Mouse (Mus musculus) testis, postnatal 14 days (tissue): ENCODE measurements at regions not wholly inside any gene's neighbourhood (a gene's known extent, or its start where the extent isn't known, plus 50 kb on each side); places are given as distances from the start of the nearest gene placed in this dataset.

ENCODE experiments used
- DNase-seq: peaks from one replicate; pipeline ENCODE4 v3.0.0; 2021; ENCODE audit warnings: low spot score

DNA sequence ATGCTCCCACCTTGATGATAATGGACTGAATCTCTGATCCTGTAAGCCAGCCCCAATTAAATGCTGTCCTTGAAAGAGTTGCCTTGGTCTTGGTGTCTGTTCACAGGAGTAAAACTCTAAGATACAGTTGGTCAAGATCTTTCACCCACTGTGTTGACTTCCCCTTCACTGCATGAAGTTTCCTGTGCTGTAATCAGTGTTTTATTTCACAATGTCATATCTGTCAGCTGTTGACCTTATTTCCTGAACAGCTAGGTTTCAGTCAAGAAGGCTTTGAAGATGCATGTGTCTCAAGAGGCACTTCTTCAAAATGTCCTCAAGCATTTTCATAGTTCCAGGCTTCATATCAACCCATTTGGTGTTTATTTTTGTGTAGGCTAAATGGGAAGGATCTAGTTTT lies 597.3 kb upstream of the Fam92a start:
- no peak for DNase-seq

DNA sequence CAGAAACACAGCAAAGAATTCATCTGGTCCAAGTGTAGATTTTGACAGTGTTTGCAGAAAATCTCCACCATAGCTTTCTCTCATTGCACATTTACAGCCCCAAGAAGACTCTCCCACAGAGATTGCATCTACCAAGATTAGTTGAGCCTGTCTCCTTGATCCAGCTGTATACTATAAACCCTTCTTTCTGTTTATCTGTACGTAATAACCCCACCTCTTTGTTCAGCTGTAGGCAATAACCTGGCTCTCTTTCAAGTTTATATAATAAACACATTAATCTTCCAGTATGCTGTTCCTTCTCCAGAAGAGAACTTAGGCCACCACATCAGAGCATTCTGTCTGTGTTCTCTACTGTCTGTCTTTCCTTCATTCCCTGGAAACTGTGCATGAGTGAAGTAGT lies 594.9 kb upstream of the Fam92a start:
- no peak for DNase-seq

DNA sequence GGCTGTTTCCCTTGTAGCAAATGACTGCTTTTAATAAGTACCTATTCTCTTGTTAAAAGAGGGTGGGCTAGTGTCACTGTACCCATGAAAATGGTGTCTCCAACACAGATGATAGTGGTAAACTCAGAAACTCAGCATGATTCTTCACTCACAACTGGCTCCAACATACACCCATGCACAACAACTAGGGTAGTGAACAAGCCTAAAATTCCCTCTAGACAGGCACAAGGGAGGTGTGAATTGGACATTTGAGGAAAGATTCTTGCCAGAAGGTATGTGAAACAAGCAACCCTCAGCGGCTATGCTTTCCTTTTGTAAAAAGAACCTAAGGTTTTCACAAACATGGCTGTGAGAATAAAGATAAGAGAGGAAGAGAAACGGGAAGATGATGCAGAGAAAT lies 579.0 kb upstream of the Fam92a start:
- no peak for DNase-seq

DNA sequence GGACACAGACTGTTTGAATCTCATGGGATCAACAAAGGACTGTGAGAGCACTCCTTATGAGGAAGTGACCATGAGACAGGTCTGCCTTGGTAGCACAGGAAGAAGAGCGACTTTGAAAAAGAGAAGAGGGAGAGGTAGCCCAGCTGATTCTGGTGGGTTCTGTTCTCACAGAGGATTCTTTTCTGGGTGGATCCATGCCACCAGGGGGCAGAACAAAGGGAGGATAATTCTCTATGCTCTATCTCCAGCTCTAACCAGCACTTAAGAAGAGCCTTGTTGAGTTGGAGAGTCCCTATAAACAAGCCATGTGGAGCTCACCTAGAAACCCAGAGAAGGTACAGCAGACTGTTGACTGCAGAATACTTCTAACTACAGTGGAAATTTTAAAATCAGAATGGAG lies 578.1 kb upstream of the Fam92a start:
- DNase-seq: no peak

DNA sequence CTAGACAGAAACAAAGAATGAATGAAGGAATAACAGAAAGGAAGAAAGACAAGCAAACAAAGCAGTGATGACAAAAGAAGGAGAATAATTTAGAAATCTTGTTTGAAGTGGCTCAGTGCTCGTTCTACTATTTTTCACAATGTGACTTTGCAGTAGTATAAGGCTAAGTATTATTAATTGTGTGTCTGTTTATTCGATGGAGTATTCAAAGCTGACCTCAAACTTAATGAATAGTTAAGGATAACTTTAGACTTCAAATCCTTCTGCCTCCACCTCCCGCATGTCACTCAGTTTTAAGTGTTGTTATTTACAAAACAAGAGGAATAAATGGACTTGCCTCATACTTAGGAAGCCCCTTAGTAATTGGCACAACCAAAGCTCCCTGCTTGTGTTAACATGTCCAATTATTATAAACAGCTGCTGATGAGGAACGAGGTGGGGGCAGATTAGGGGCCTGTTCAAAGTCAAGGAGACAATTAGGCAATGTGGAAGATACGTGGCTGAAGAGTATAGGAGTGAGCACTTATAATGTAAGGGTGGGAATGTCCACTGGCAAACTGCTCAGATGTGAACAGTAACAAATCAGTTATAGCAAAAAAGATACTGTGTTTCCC lies 572.0 kb upstream of the Fam92a start:
- DNase-seq: no peak

DNA sequence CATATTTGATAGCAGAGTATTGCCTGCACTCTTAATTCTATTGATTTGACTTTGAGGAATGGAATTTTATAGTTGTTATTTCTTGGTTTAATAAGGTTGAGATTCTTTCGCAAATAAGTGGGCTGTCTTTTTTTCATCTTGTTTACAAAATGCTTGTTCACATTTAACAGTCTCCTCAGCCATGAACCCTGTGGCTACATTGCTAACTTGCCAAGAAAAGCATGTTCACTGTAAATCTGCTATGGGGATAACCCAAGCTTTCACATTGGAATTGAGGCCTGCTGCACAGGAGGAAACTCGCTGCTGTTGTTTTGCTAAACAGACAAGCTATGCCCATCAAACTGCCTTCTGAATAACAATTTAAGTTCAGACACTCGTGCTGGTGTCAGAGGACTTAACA lies 564.6 kb upstream of the Fam92a start:
- DNase-seq: no peak

DNA sequence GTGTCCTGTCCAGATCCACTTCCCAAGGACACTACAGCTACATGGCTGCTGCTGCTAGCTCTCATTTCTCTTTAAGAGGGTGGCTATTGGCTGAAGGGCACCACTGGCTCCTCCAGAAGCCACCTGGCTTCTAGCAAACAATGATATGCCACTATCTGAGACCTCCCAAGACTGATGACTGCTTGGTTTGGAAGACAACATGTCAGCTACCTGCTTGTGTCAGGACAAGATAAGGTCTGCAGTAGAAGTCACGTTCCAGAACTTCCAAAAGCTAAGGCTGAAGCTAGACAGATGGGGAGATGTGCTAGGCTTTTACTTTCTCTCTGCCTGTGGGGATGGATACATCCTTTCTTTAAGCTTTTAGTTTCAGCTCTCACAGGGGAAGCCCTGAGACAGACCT lies 528.4 kb upstream of the Fam92a start:
- DNase-seq: no peak

DNA sequence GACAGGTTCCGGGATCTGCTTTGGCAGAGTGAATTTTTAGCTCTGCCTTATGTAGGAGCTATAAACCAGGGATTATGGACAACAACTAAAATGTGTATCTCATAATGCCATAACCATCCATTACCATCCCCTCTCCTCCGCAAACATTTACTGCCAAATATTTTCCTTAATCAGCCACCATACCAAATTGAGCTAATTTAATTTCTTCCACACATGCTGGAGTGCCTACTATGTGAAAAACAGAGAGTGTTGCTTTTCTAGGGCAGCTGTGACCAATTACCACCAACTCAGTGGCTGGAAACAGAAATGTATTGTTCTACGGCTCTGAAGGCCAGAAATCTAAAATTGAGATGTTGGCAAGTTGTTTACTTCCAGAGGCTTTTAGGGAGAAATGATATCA lies 506.0 kb upstream of the Fam92a start:
- DNase-seq: no peak

DNA sequence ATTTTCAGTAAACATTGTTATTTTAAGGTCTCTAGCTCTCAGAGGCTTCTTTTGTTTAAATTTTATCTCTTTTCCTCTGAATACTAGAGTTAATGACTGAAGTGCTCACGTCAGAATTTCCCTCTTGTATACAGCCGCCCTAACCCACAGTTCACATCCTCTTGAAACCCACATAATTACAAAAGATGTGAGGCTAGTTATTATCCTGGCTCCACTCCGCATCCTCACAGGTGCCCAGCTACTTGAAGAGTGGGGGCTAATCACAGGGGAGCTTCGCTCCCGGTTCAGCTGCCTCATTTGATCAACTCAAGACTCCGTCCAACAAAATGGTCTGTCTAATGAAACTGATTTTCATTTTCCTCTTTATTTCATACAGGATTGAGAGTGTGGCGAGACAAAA lies 499.6 kb upstream of the Fam92a start:
- no peak for DNase-seq

DNA sequence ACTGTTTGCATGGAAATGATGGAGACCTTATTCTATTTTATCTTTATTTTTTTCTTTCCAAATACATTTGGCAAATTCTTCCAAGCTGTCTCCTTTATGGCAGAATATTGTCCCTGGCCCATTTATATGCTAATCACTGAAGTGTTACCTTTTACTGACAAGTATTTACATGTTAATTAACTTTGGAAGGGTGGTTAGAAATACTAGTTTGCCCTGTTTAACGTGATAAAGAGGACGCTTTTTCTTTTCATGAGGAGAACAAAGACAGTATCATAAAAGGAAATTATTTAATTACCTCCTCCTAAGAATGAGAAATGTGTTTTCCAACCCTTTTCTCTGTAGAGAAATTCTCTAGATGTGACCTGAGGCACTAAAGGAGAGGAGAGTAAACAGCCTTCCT lies 491.4 kb upstream of the Fam92a start:
- DNase-seq: no peak

DNA sequence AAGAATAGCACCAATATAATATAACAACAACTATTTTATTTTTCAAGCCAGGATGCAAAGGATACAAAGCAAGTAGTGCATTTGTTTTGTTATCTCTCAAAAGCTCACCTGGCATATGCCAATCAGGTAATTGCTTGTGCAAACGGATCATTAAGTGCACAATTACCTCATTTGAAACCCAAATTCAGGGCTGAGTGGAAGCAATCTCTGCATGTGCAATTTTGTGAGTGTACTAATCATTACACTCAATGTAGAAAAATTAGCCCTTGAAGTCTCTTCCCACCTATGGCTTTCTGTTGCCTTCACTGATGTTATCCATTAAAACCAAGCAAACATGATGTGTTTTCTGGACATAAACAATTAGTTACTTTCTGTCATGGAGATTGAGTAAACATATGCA lies 490.9 kb upstream of the Fam92a start:
- DNase-seq: no peak

DNA sequence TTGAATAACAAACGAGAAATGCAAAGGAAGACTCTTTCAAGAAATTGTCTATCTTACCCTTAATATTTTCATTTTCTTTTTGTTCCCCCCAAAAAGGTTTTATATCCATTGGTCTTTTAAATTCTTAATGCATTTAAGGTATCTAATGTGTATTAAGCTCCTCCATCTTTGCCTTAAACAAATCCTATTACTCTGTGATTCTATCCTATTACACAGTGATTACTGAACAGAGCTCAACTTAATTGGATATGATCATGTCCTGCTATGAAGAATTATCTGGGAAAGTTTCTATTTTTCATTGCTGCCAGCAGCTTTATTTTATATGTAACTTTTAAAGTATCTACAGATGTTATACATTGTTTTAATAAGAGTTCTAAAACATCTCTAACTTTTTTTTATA lies 487.3 kb upstream of the Fam92a start:
- DNase-seq: no peak

DNA sequence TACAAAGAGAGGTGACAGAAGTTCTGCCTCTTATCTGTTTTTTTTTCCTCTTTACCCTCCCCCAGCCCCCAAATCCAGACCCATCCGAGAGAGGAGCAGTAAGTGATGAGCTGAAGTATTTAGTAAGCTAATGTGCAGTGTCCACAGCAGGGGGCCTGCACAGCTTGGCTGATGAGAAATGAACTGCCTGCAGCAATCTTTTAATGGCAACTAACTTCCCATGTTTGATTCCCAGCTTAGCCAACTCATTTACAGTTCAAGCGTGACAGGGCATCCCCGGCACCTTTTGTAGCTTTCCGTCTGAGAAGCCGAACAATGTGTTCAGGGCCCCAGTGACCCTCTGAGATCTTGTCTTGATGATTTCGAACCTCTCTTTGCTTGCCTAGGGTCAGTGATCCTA lies 486.8 kb upstream of the Fam92a start:
- no peak for DNase-seq

DNA sequence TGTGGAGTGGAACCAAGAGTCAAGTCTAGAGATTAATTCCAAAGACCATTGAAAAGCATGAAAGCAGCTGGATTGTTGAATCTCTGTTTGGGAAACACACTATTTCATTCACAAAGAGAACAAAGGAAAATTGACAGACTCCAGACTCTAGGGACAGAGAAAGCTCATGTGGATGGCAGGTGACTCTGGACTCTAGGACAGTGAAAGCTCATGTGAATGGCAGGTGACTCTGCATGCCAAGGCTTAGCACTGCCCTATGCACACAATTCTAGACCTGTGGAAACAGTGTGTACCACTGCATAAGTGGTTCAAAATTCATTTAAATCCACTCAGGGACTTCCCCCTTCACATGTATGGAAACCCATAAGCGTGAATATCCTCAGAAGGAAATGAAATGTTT lies 486.0 kb upstream of the Fam92a start:
- DNase-seq: no peak

DNA sequence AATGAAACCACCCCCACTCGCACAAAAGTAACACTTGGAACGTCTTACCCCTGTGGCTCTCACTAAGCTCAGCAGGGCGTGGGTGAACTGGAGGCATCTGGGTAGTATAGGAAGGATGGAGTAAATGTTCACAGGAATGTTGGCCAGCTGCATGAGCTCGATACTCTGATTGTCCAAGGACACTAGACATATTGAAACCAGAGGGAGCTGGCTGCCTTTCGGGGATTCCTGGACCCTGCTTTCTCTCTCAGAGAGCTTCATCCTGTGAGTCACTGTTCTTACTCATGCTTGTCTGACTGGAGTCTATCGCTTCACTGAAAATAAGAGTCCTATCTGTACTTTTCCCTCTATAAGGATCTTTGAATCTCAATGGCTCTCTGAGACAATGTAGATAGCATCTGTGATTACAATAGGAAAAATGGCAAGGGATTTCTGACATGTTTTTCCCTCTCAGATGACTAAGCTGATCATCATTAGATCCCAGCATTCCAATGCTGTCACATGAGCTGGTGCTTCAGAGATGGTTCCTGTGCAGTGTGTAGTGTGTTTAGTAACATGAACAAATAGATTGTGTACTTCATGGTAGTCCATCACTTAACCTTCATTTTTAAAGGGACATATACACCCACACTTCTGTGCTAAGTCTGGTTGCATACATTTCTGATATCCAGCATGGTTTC lies 485.2 kb upstream of the Fam92a start:
- no peak for DNase-seq

DNA sequence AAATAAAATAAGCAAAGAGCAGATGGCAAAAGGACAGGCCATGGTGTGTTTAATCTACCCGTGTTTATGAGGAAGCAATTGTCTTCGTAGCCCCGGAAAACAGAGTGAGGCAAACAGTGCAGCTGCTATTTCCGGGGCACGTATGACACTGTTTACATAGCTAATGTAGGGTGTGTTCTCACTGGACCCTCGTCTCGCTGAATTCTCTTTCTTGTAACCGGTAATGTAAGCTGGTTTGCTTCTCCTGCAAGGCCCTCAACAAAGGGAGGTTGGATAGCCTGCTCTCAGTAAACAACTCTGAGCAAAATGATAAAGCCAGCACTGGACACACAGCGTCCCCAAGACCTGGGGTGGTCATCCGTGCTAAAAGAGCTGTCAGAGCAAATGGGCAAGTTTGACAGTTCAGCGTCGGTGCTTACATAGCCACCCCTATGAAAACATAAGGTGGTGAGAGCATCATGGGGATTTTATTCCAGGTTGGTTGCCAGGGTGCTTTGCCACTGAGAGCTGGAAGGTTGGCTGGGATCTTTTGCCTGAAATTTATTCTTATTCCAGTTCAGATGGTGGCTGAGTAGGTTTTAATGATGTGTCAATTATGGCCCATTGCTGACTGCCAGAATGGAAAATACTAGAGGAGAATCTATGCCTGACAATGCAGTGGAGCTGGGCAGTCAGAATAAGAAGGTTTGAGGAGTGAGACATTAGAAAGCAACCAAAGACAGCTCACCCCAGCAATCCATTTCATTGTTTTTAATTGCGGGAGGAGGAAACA lies 483.8 kb upstream of the Fam92a start:
- no peak for DNase-seq

DNA sequence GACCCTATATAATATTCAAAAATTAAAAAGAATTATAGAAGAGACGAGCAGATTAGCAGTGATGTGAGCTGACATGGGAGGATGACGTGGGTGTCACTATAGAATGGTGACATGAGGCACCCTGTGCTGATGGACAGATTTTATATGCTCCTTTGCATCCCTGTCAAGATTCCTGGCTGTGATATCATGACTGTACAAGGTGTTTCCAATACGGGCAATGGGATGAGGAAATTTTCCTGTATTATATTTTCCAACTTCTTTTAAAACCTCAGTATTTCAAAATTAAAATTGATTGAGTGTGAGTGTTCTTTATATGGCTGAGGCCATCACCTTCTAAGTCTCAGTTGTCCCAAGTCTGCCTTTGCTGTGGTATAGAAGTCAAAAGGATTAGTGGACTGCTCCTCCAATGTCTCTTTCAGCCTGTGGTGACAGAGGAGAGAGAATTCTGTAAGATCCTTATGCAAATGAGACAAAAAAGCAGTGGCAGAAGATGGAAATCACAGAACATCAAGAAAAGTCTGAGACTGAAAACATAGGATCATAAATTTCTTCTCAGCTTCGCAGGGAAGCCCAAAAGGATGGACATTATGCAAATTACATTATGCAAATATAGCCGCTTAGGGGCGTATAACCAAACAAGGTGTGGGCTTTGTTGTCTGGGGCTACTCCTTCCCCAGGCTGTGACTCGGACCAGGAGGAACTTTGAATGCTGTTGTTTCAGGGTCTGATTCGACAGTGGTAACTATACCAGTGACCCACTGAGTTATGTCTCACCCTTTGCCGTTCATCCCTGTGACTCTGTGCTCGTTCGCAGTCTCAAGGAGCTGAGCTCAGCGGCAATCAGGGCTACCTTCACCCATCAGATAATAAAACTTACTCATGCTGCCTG lies 483.0 kb upstream of the Fam92a start:
- no peak for DNase-seq

DNA sequence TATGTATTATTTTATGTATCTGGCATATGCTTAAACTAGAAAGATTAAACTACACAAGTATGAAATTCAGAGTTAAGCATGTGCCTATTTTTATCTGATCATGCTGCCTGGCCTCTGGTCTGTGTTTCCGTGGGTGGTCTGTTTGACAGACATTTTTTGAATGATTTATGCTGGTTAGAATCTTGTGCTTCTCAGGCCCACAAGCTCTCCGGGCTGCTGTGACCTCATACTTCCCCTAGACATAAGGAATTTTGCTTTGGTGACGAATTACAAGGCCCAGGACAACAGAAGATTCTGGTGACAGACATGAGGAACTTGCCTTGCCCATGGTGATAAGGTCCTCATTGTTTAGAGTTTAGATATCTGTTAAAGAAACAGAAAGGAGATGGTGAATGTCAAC lies 475.9 kb upstream of the Fam92a start:
- no peak for DNase-seq

DNA sequence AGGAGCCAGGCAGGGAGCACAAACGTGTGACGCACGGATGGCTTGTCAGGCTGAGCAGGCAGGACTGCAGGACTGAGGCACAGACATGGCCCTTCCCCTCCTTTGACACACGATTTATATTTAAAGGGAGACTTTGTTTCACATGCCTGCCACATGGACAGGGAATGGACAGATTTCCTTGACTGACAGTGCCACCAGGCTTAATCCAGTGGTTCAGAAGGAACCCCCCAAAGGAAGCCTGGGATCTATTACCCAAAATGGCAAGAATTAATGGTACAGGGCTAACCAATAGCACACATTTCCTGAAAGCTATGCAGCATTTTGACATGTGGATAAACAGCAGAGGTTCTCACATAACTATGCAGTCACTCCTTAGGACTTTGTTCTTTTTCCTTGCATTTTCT lies 470.7 kb upstream of the Fam92a start:
- DNase-seq: no peak

DNA sequence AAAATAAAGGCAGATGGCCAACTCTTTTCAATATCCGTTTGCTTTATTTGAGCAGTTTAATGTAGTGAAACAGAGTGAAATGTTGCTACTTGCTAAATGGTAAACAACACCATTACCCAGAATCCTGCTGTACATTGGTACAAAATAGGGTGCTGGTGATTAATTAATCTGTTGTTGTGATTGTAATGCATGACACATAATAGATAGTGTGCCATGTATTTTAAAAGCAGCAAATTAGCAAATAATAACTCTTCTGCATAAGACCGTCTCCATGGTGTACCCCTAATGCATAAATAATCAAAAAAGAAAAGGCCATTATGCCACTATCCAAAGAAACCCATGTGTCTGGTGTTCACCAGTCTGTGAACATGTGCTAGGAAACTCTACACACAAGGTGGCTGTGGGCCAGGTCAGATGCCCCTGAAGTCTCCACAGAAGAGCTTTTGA lies 457.6 kb upstream of the Fam92a start:
- no peak for DNase-seq

DNA sequence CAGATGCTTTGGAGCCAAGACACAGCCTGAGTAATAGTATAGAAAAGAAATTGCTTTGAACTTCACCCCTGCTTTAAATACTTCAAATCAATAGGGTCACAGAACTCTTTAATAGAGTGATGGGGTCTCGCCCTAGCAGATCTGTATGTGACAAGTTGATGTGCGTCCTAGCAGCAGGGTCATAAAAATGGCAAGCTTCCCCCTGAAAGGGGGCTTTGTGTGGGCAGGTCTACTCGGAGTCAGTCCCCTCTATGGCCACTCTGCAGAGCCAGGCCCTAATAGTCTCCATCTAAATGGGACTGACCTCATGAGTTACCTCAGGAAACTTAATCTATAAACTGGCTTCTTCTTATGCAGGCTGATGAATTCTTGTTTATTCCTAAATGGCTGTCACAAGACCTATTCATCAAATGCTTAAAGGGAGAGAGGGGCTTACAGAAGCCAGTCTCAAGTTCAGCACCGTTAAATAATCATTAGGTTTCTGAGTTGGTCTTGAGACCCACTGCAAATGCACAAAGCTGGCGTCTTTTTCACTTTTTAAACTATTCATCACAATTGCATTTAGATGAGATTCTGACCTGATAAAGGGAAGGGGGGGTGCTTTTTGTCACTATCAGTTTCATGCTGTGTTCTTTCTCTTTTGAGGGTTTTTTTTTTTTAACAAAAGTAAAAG lies 457.0 kb upstream of the Fam92a start:
- DNase-seq: no peak
